ENCODE assay signal across 9 mouse cellular contexts in genomic region chr14:121929243-121929951, GRCm38 (mm10). TPM values are rescaled to one million over a fixed set of nuclear protein-coding genes. Genes with fewer than 3 reads are reported as not detected.
A peak's percentile ranks its signal among the peaks of the same experiment; 100 is the strongest.
DNase-seq lines count a peak whose midpoint lies in the region; ATAC-seq and TF ChIP-seq lines count a peak whose summit lies in the region.
"Had no signal": no experiment of that assay in that cellular context is flagged by ENCODE, and none has a peak within 500 bp of the region (broad histone marks: within the 10 kb centered on the region; RNA-seq: fewer than 3 reads in every experiment).

No protein-coding gene starts in this region.

- H3K27me3 ChIP-seq in lung, embryonic 16.5 days (ENCODE audit: control insufficient read depth, insufficient read depth, low read depth, low read length) = no peaks in the 10 kb centered on the region
- no peaks in the 10 kb centered on the region for H3K27me3 ChIP-seq in hindbrain, postnatal 0 days (ENCODE audit: insufficient read depth, low read length)
- H3K27me3 ChIP-seq: limb, embryonic 15.5 days had no signal

- WGBS in lung, embryonic 16.5 days = 52% methylated on average over 12 of the region's 12 CpGs
- 92% methylated on average over 12 of the region's 12 CpGs for WGBS in hindbrain, postnatal 0 days

- ATAC-seq in lung, embryonic 16.5 days (ENCODE audit: low read depth) = no peak
- ATAC-seq in activated CD4-positive, CD25-positive, alpha-beta regulatory T cell, adult 4 months = peak; percentile 52
- ATAC-seq in hematopoietic stem cell, adult 5-6 weeks (replicated peaks in 1 of 2; ENCODE audit: insufficient read depth in 1 of 2, low FRiP score in 2 of 2, low TSS enrichment in 1 of 2, low read depth in 1 of 2, poor library complexity in 2 of 2, severe bottlenecking in 2 of 2) = peak; percentile 57 to 69
- ATAC-seq in hindbrain, postnatal 0 days = no peak

- no peaks in the 10 kb centered on the region; the same call in 1 of the 2 replicates for H3K36me3 ChIP-seq in lung, embryonic 16.5 days (ENCODE audit: control insufficient read depth, insufficient read depth, low read length)
- H3K36me3 ChIP-seq in hindbrain, postnatal 0 days (ENCODE audit: insufficient read depth, low read length) = 0 out of 2 replicates have a peak, but pooled peaks cover 2% of the 10 kb centered on the region

- no peak for DNase-seq in lung, postnatal 10 days
- peak; percentile 90 for DNase-seq in naive thymus-derived CD4-positive, alpha-beta T cell, adult 2 months (ENCODE audit: low read depth)
- no peak for DNase-seq in cerebellum, postnatal 25 days
- DNase-seq in hindbrain, postnatal 0 days (ENCODE audit: low spot score) = no peak
- DNase-seq: embryo, embryonic 11 days had no signal

- peak overlapping the region; percentile 48; the same call in 1 of the 2 replicates for H3K27ac ChIP-seq in lung, embryonic 16.5 days (ENCODE audit: low read length)
- no peak overlapping the region for H3K27ac ChIP-seq in hindbrain, postnatal 0 days
- H3K27ac ChIP-seq: limb, embryonic 15.5 days had no signal

- H3K4me2 ChIP-seq in lung, embryonic 16.5 days (ENCODE audit: low read depth, low read length) = no peak overlapping the region
- H3K4me2 ChIP-seq in hindbrain, postnatal 0 days (ENCODE audit: low read depth, low read length) = no peak overlapping the region
- H3K4me2 ChIP-seq: limb, embryonic 15.5 days had no signal

- no peak overlapping the region for H3K9ac ChIP-seq in lung, embryonic 16.5 days (ENCODE audit: low read length)
- H3K9ac ChIP-seq in hindbrain, postnatal 0 days (replicated peaks; ENCODE audit: low read length) = no peak overlapping the region
- H3K9ac ChIP-seq: limb, embryonic 15.5 days had no signal

- H3K9me3 ChIP-seq in lung, embryonic 16.5 days (ENCODE audit: control insufficient read depth, low read length) = no peaks in the 10 kb centered on the region
- no peaks in the 10 kb centered on the region for H3K9me3 ChIP-seq in hindbrain, postnatal 0 days (ENCODE audit: low read length)
- H3K9me3 ChIP-seq: limb, embryonic 15.5 days had no signal

- no peak overlapping the region for H3K4me3 ChIP-seq in lung, embryonic 16.5 days (ENCODE audit: low read length)
- H3K4me3 ChIP-seq in hindbrain, postnatal 0 days (ENCODE audit: low read length) = no peak overlapping the region
- H3K4me3 ChIP-seq: limb, embryonic 15.5 days had no signal

- TF ChIP-seq CTCF in hindbrain, postnatal 0 days (IDR thresholded peaks at IDR 0.05; ENCODE audit: low read depth) = no peak

- no peaks in the 10 kb centered on the region; the same call in 1 of the 2 replicates for H3K4me1 ChIP-seq in lung, embryonic 16.5 days (replicated peaks; ENCODE audit: control insufficient read depth, insufficient read depth, low read length)
- H3K4me1 ChIP-seq in hindbrain, postnatal 0 days (ENCODE audit: insufficient read depth, low read length) = no peaks in the 10 kb centered on the region
- H3K4me1 ChIP-seq: limb, embryonic 15.5 days had no signal

RNA-seq across cellular contexts. Expression of gene Gpr18, which starts 13.8 kb away (rescaled TPM):
- polyA plus RNA-seq in lung, embryonic 16.5 days (2015; fragmentation: Nextera tagmentation; extraction: Ambion mirVana) = 0.23 and 0.36 TPM in 2 replicates
- polyA plus RNA-seq in activated CD4-positive, CD25-positive, alpha-beta regulatory T cell, adult 4 months (2017; shearing (Covaris generic)) = 10 to 100 TPM; 83.8 to 86.0 TPM
- 0.60 and 2.1 TPM in 2 replicates for total RNA-seq in hematopoietic stem cell, adult 5-6 weeks (2017)
- total RNA-seq in hindbrain, postnatal 0 days (2014; rRNA removed) = not detected in 2 replicates
- polyA plus RNA-seq in hindbrain, postnatal 0 days (2015; fragmentation: Nextera tagmentation; extraction: Ambion mirVana) = not detected in 2 replicates

RNA-seq across cellular contexts. Expression of gene Gpr183, which starts 35.6 kb away (rescaled TPM):
- 2.3 and 2.7 TPM in 2 replicates for polyA plus RNA-seq in lung, embryonic 16.5 days (2015; fragmentation: Nextera tagmentation; extraction: Ambion mirVana)
- 100 to 1,000 TPM; 104 to 118 TPM for polyA plus RNA-seq in activated CD4-positive, CD25-positive, alpha-beta regulatory T cell, adult 4 months (2017; shearing (Covaris generic))
- total RNA-seq in hematopoietic stem cell, adult 5-6 weeks (2017) = 1.1 and 2.6 TPM in 2 replicates
- total RNA-seq in hindbrain, postnatal 0 days (2014; rRNA removed) = 1.3 and 1.5 TPM in 2 replicates
- 0.56 and 0.58 TPM in 2 replicates for polyA plus RNA-seq in hindbrain, postnatal 0 days (2015; fragmentation: Nextera tagmentation; extraction: Ambion mirVana)

RNA-seq across cellular contexts. Expression of gene Ubac2, which starts 51.0 kb away (rescaled TPM):
- 54.4 and 56.9 TPM in 2 replicates for polyA plus RNA-seq in lung, embryonic 16.5 days (2015; fragmentation: Nextera tagmentation; extraction: Ambion mirVana)
- polyA plus RNA-seq in activated CD4-positive, CD25-positive, alpha-beta regulatory T cell, adult 4 months (2017; shearing (Covaris generic)) = 10 to 100 TPM; 62.5 to 75.1 TPM
- total RNA-seq in hematopoietic stem cell, adult 5-6 weeks (2017) = 23.1 and 26.0 TPM in 2 replicates
- 42.9 and 45.6 TPM in 2 replicates for total RNA-seq in hindbrain, postnatal 0 days (2014; rRNA removed)
- 55.4 and 55.8 TPM in 2 replicates for polyA plus RNA-seq in hindbrain, postnatal 0 days (2015; fragmentation: Nextera tagmentation; extraction: Ambion mirVana)

Comparison
In these comparisons a context has a peak if more than half of its experiments do, and no peak if none do; other contexts are left out.
1. ATAC-seq: peak in activated CD4-positive, CD25-positive, alpha-beta regulatory T cell, adult 4 months (single experiment) and hematopoietic stem cell, adult 5-6 weeks (2 of 2); none in lung, embryonic 16.5 days (single experiment) and hindbrain, postnatal 0 days (single experiment).
2. RNA of gene Gpr18, which starts 13.8 kb away (polyA plus RNA-seq): 83.8 to 86.0 TPM in activated CD4-positive, CD25-positive, alpha-beta regulatory T cell, adult 4 months; 0.23 to 0.36 TPM in lung, embryonic 16.5 days and not detected in hindbrain, postnatal 0 days; every median in the first group is over 10 times any median in the second.
3. RNA of gene Gpr183, which starts 35.6 kb away (polyA plus RNA-seq): 104 to 118 TPM in activated CD4-positive, CD25-positive, alpha-beta regulatory T cell, adult 4 months; 2.3 to 2.7 TPM in lung, embryonic 16.5 days and 0.56 to 0.58 TPM in hindbrain, postnatal 0 days; every median in the first group is over 10 times any median in the second.